Mouse (Mus musculus) heart, embryonic 13.5 days (tissue): ENCODE data around the gene Gm5294. TPM values are rescaled to one million over a fixed set of nuclear protein-coding genes. Genes with fewer than 3 reads are reported as not detected.
A peak's percentile ranks its signal among the peaks of the same experiment; 100 is the strongest.

Experiments
- ATAC-seq: fragments of 200-750 bp; cut with Nextera tagmentation; 2 replicates; pipeline ENCODE4 v1.8.0; 2017; ENCODE audit warnings: moderate TSS enrichment; ENCODE audit not compliant: insufficient number of reproducible peaks, low FRiP score, low TSS enrichment; ENCODE audit errors: extremely low read depth
- H3K27ac ChIP-seq: fragments of 300-500 bp; sonication (generic); replicated peaks from 2 replicates; pipeline ENCODE4 v1.5.1; 2015; ENCODE audit warnings: moderate library complexity, mild to moderate bottlenecking, inconsistent platforms
- H3K27me3 ChIP-seq: fragments of 300-500 bp; sonication (generic); replicated peaks from 2 replicates; pipeline ENCODE4 v1.6.1; 2015; ENCODE audit warnings: mild to moderate bottlenecking, inconsistent platforms
- H3K36me3 ChIP-seq: fragments of 300-500 bp; sonication (generic); 2 replicates; pipeline ENCODE4 v1.6.1; 2015; ENCODE audit warnings: mild to moderate bottlenecking, inconsistent platforms
- H3K4me1 ChIP-seq: fragments of 300-500 bp; sonication (generic); 2 replicates; pipeline ENCODE4 v1.6.1; 2015; ENCODE audit warnings: inconsistent platforms
- H3K4me2 ChIP-seq: fragments of 300-500 bp; sonication (generic); 2 replicates; pipeline ENCODE4 v1.6.1; 2015; ENCODE audit warnings: inconsistent platforms, mild to moderate bottlenecking, moderate library complexity
- H3K4me3 ChIP-seq: fragments of 300-500 bp; sonication (generic); 2 replicates; pipeline ENCODE4 v1.5.1; 2015; ENCODE audit warnings: moderate library complexity, mild to moderate bottlenecking, inconsistent platforms
- H3K9ac ChIP-seq: fragments of 300-500 bp; sonication (generic); 2 replicates; pipeline ENCODE4 v1.6.1; 2015; ENCODE audit warnings: inconsistent platforms, mild to moderate bottlenecking, moderate library complexity
- H3K9me3 ChIP-seq: fragments of 300-500 bp; sonication (generic); 2 replicates; pipeline ENCODE4 v1.6.1; 2016; ENCODE audit warnings: inconsistent platforms
- WGBS: fragments of 180-500 bp; shearing (Covaris S2); methylation state at CpG from one replicate; pipeline ENCODE4 v1.1.7; 2015; ENCODE audit warnings: mixed read lengths; 5-methylcytosine and 5-hydroxymethylcytosine counted together
- polyA plus RNA-seq: library from polyadenylated mRNA; unstranded; fragments of >200 nt; fragmentation: Nextera tagmentation; extraction: Ambion mirVana; gene quantifications from 2 replicates; pipeline ENCODE4 v1.2.1, GENCODE M21; 2015

Gene Gm5294
- polyA plus RNA-seq = 0.24 TPM in 1 of 2 replicates, not detected in the other

DNA sequence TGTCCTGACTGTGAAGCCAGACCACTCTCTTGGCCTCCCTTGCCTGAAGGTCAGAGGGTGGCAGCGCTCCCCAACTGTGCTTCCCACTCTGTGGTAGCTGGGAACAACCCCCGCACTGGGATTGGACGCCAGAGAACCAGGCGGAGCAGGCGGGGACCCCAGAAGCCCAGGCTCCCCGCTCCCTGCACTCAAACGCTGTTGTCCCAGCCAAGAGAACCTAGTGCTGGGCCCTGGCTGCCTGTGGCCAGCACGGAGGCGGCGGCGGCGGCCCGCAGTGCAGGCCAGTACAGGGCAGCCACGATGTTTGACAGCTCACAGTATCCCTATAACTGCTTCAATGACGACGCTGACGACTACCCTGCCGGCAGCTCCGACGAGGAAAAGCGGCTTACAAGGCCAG, at the start of gene Gm5294:
TSS of gene Gm5294 (plus strand) at position 301 of the 400 bp plus-strand sequence.
- H3K27me3 ChIP-seq = peaks cover 71% of the 10 kb centered on the region

DNA sequence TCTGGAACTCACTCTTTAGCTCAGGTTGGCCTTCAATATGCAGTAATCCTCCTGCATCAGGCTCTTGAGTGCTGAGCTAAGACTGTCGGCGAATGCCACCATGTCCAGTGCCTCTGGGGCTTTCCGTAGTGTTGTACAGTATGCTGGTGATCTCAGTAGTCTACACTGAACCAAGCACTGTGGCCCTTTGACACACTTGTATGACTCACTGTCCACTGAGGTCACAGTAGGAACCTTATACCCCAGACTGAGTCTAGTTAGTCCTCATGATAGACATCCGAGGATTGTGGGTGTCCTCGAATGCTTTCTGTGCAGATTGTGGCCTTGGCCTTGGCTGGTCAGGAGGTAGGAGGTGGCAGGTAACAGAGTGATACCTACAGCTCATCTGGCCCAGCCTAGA, 44.8 kb upstream of the Gm5294 start:
- Histone ChIP-seq H3K9ac (no peak overlapping the region), H3K4me2 (no peak overlapping the region), H3K27ac (no peak overlapping the region), H3K27me3 (no peaks in the 10 kb centered on the region), H3K9me3 (no peaks in the 10 kb centered on the region), H3K36me3 (no peaks in the 10 kb centered on the region), H3K4me1 (peaks cover 17% of the 10 kb centered on the region), H3K4me3 (no peak overlapping the region)
- ATAC-seq = no peak
- WGBS = 74% methylated on average over 5 of the region's 5 CpGs

More for the DNA sequence above, at the start of gene Gm5294:
- Histone ChIP-seq H3K9ac (peak within 1 kb of the TSS; percentile 62), H3K4me1 (peaks cover 12% of the 10 kb centered on the region), H3K27ac (no peak within 1 kb of the TSS), H3K4me2 (peak within 1 kb of the TSS; percentile 77), H3K36me3 (no peaks in the 10 kb centered on the region), H3K4me3 (peak within 1 kb of the TSS; percentile 52), H3K9me3 (no peaks in the 10 kb centered on the region; the same call in 1 of the 2 replicates)
- no peak for ATAC-seq
- 8% methylated on average over 21 of the region's 21 CpGs for WGBS

DNA sequence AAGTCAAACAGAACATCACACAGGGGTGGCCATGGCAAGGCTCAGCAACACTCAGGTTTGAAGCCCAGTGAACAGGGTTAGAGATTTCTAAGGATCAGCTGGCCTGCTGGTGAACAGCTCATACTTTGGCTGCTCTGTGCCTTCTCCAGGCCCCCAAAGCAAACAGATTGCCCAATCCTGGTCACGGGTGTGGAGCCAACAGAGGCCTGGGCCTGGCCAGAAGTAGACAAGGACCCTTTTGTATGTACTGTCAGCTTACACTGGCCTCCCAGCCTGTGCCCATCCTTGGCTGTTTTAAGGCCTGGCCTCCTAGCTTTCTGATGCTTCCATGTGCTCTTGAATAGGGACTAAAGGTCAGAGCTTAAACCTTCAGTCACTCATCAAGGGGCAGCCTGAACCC, 43.5 kb upstream of the Gm5294 start:
- no peaks in the 10 kb centered on the region for H3K27me3 ChIP-seq
- H3K9me3 ChIP-seq = no peaks in the 10 kb centered on the region
- H3K9ac ChIP-seq = no peak overlapping the region
- H3K27ac ChIP-seq = no peak overlapping the region
- H3K36me3 ChIP-seq = no peaks in the 10 kb centered on the region
- H3K4me2 ChIP-seq = no peak overlapping the region
- no peak for ATAC-seq
- no peak overlapping the region for H3K4me3 ChIP-seq
- WGBS = 75% methylated on average over 1 of the region's 1 CpGs
- peaks cover 18% of the 10 kb centered on the region for H3K4me1 ChIP-seq

DNA sequence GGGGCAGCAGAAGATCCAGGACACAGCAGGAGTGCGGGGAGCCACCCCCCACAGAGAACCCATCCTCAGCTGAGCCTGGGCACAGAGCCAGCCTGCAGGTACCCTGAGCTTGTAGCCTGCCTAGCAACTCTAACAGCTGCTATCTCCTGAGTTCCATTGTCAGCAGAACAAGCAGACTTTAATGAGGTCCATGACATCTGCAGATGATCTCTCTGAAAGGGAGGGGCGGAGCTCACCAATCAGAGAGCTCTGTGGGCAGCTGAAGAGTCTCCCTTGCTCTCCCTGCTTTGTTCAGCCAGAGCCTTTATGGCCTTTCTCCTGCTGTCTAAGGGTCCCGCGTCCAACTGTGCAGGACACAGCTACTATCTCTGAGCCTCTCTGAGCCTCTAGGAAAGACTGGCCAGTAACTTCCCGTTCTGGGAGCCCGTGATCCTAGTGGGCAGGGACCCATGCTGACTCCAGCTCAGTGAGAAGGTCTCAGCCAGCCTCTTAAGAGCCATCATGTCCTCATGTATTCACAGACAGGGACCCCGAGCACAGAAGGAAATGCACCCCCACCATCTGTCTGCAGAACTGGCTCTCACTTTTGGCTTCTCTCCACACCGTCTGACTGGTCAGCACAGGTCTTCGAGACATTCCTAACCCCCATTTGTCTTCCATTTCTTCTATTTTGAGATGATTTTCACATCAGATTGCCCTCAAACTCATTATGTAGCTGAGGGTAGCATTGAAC, 41.0 kb upstream of the Gm5294 start:
- H3K4me1 ChIP-seq = peaks cover 27% of the 10 kb centered on the region
- no peak overlapping the region for H3K4me2 ChIP-seq
- H3K4me3 ChIP-seq = no peak overlapping the region
- no peak overlapping the region; the same call in 1 of the 2 replicates for H3K9ac ChIP-seq
- no peaks in the 10 kb centered on the region for H3K27me3 ChIP-seq
- no peak for ATAC-seq
- WGBS = 54% methylated on average over 9 of the region's 9 CpGs
- H3K27ac ChIP-seq = no peak overlapping the region
- no peaks in the 10 kb centered on the region for H3K9me3 ChIP-seq
- no peaks in the 10 kb centered on the region for H3K36me3 ChIP-seq

DNA sequence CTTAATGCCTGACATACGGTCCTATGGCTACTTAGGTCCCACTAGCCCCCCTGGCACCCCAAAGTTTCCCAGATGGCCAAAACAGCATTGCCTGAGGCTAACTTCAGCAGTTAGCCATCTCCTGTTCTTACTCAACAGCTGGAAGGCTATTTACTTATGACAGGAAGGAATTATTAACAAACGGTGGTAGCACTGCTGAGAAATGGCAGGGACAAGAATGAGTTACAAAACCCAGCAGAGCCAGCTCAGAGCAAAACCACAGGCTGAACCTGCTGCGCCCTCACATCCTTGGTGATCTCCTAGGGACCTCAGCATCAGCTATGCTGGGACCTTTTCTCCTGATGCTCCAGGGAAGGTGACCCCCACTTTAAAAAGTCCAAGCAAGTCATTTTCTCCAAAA, 40.2 kb upstream of the Gm5294 start:
- H3K4me2 ChIP-seq = no peak overlapping the region
- H3K9me3 ChIP-seq = no peaks in the 10 kb centered on the region
- 0 out of 2 replicates have a peak, but pooled peaks cover under 1% of the 10 kb centered on the region for H3K27me3 ChIP-seq
- H3K27ac ChIP-seq = no peak overlapping the region
- peaks cover 27% of the 10 kb centered on the region for H3K4me1 ChIP-seq
- ATAC-seq = no peak
- H3K9ac ChIP-seq = no peak overlapping the region
- H3K4me3 ChIP-seq = no peak overlapping the region
- H3K36me3 ChIP-seq = no peaks in the 10 kb centered on the region
- WGBS = 65% methylated on average over 3 of the region's 3 CpGs

DNA sequence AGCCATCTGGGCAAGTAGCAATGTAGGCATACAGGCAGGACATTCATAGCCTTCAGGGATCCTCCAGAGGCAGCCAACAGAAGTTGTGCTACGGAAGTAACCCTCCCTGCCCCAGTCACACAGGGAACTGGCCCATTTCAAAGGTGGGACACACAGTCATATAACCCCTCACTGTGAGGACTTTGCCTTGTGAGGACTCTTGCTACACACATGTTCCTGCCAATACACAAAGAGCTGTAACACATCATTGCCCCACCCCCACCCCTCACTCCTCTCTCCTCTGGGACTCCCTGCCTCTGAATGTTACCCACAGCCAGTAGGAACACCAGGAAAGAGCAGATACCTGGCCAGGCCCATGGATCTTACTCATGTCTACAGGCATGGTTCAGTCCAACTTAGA, 37.2 kb upstream of the Gm5294 start:
- ATAC-seq = no peak
- Histone ChIP-seq H3K27ac (no peak overlapping the region), H3K9ac (no peak overlapping the region), H3K4me1 (peaks cover 27% of the 10 kb centered on the region), H3K4me2 (no peak overlapping the region), H3K27me3 (peaks cover 15% of the 10 kb centered on the region), H3K9me3 (no peaks in the 10 kb centered on the region), H3K36me3 (no peaks in the 10 kb centered on the region), H3K4me3 (no peak overlapping the region)
- WGBS = 75% methylated on average over 1 of the region's 1 CpGs

DNA sequence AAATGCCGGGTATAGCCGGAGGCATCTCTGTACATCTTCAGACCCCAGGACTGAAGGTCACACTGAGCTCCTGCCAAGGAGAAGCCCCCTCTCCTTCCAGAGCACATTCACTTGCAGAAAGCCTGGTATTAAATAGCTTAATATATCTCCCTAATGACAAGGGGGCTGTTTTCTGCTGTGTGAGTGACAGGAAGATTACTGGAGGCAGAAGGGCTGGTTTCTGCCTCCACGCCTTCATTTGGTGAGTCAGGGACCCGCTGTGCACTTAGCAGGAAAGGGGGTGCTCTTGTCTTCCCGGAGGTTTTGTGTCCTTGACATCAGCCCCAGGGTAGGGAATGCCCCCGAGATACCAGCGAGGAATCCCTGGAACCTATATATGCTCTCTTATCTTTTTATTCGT, 36.7 kb upstream of the Gm5294 start:
- Histone ChIP-seq H3K36me3 (no peaks in the 10 kb centered on the region), H3K4me1 (peaks cover 27% of the 10 kb centered on the region), H3K4me2 (no peak overlapping the region), H3K9ac (no peak overlapping the region), H3K27ac (no peak overlapping the region), H3K9me3 (no peaks in the 10 kb centered on the region), H3K4me3 (no peak overlapping the region), H3K27me3 (peaks cover 18% of the 10 kb centered on the region)
- ATAC-seq = no peak
- 42% methylated on average over 8 of the region's 8 CpGs for WGBS

DNA sequence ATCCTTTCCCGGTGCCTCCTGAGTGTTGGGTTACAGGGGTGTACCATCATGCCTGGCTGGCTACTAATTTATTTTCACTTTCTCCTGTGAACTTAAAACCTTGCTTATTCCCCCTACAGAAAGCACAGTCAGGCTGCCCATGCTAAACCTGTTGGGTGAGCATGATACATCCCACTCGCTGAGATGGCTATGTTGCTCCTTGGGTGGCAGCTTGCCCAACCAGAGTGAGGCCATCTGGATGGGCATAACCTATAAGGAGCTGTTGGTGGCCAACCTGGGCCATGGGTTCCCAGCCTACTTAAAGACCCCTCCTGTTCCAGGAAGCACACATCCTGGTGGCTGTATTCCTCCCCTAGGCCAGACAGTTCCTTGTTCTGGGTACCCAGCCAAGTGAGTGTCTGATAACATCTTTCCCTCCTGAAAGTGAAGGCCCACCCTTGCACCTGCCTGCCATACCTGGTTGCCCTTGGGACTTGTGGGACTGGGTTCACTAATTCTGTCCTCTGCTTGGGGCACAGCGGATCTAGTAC, 33.8 kb upstream of the Gm5294 start:
- no peak for ATAC-seq
- H3K36me3 ChIP-seq = no peaks in the 10 kb centered on the region
- WGBS = 88% methylated on average over 3 of the region's 3 CpGs

DNA sequence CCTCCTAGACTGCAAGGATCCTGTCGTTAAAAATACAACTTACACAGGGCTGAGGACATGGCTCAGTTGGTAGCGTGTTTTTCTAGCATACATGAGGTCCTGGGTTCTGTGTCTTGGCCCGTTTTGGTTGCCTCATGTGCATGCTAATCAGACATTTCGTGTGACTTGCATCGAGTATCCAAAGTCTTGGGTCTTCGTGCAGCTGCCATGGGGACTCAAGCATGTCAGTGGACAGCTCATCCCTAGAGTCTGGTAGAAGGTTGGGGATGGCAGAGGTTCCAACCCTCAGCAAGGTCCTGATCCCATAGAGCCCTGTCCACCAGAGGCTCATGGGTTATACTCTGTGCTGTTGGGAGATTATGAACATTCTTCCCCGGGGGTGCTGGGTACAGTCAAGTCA, 32.2 kb upstream of the Gm5294 start:
- H3K4me3 ChIP-seq = no peak overlapping the region
- peaks cover 21% of the 10 kb centered on the region for H3K27me3 ChIP-seq
- H3K9ac ChIP-seq = no peak overlapping the region
- no peak overlapping the region for H3K27ac ChIP-seq
- WGBS = 78% methylated on average over 7 of the region's 7 CpGs
- H3K4me1 ChIP-seq = peaks cover 34% of the 10 kb centered on the region
- no peak for ATAC-seq
- H3K9me3 ChIP-seq = no peaks in the 10 kb centered on the region
- peaks cover 4% of the 10 kb centered on the region; the same call in 1 of the 2 replicates for H3K36me3 ChIP-seq
- H3K4me2 ChIP-seq = no peak overlapping the region

More for the DNA sequence above, 33.8 kb upstream of the Gm5294 start:
- Histone ChIP-seq H3K9ac (no peak overlapping the region), H3K4me2 (no peak overlapping the region), H3K4me1 (peaks cover 33% of the 10 kb centered on the region), H3K27me3 (peaks cover 21% of the 10 kb centered on the region), H3K27ac (no peak overlapping the region), H3K4me3 (no peak overlapping the region), H3K9me3 (no peaks in the 10 kb centered on the region)

DNA sequence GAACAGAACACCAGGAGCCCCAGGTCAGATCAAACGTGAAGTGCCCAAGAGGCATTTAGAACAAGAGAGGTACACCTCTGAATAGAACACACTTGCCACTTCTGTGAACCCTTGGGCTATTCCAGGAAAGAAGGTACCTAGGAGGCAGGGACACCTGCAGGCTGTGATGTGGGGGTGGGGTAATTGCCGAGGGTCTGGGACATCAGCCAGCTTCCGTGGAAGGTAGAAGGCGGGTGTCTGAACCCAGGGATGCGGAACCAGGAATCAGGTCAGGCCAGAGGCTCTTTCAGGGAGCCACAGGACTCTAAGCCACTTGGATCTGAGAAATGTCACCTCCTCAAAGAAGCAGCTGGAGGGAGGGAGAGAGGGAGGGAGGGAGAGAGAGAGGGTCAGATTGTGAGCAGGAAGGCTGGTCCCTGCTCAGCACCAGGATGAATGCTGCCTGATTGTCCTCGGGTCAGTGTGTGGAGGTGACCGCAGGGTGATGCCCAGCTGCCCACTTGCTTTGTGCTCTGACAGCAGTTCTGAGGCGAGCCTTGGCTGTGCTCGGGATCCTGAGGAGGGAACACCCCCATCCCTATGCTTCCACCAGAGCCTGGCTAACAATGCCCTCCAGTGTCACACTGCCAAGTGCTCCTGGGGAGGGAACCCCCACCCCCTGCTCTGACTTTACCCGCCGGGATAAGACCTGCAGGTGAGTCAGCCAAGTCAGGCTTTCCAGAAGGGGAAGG, 31.2 kb upstream of the Gm5294 start:
- H3K4me3 ChIP-seq = no peak overlapping the region
- ATAC-seq = no peak
- no peak overlapping the region for H3K27ac ChIP-seq
- no peak overlapping the region for H3K9ac ChIP-seq
- 52% methylated on average over 11 of the region's 11 CpGs for WGBS
- H3K4me2 ChIP-seq = no peak overlapping the region
- peaks cover 26% of the 10 kb centered on the region for H3K4me1 ChIP-seq
- H3K9me3 ChIP-seq = no peaks in the 10 kb centered on the region
- peaks cover 9% of the 10 kb centered on the region for H3K36me3 ChIP-seq
- peaks cover 21% of the 10 kb centered on the region for H3K27me3 ChIP-seq

DNA sequence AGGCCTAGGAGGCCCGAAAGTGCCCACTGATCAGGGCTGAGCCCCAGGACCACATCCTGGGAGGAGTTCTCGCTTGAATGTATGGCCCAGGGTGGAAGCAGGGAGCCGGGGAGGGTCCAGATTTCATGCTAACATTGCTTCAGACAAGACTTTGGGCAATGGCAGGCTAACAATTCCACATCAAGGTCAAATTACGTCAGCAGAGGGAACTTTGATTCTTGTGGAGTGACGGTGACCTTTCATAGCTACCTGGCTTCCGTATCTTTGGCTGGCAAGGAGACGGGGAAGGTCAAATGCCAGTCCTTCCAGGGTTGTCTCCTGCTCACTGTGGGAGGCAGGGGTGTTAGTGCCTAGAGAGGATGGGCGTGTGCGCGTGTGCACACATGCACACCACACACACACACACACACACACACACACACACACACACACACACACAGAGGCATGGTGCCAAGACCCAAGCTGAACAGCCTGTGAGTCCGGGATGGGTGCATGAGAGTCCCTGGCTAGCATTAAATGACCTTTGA, 28.9 kb upstream of the Gm5294 start:
- 84% methylated on average over 11 of the region's 11 CpGs for WGBS

More for the DNA sequence above, 28.9 kb upstream of the Gm5294 start:
- no peak overlapping the region for H3K4me3 ChIP-seq
- no peak overlapping the region for H3K9ac ChIP-seq
- peaks cover 25% of the 10 kb centered on the region for H3K4me1 ChIP-seq
- no peak for ATAC-seq
- no peak overlapping the region for H3K4me2 ChIP-seq
- H3K27ac ChIP-seq = no peak overlapping the region
- peaks cover 22% of the 10 kb centered on the region for H3K36me3 ChIP-seq
- no peaks in the 10 kb centered on the region for H3K9me3 ChIP-seq
- H3K27me3 ChIP-seq = peaks cover 11% of the 10 kb centered on the region
